Mouse (Mus musculus) testis, adult 2 months (tissue): ENCODE measurements around the gene Gucd1.

Experiments used
- CTCF ChIP-seq: fragments of 200-500 bp; IDR thresholded peaks from 2 replicates; pipeline ENCODE4 v1.5.1; 2012; ENCODE audit warnings: low read depth, mild to moderate bottlenecking, inconsistent platforms, low read length, moderate library complexity; ENCODE audit not compliant: control insufficient read depth, insufficient read depth, insufficient replicate concordance
- POLR2A ChIP-seq: fragments of 200-500 bp; IDR thresholded peaks from 2 replicates; pipeline ENCODE4 v1.6.1; 2012; ENCODE audit warnings: low read depth, mild to moderate bottlenecking, inconsistent platforms, low read length, moderate library complexity; ENCODE audit not compliant: control insufficient read depth

- TF ChIP-seq CTCF (no peak), POLR2A (no peak)
These were observed 189.5 kb downstream of the Gucd1 start for GRCm38 (mm10) chr10:75328201-75328704.
